Mouse (Mus musculus) C2C12 (cell line): ENCODE results near the gene Cubn. TPM values are rescaled to one million over a fixed set of nuclear protein-coding genes. Genes with fewer than 3 reads are reported as not detected.

Experiments used
- H3K27me3 ChIP-seq: one replicate; pipeline ENCODE4 v1.6.1; 2011; ENCODE audit not compliant: control insufficient read depth, insufficient read depth, insufficient read length
- H3K36me3 ChIP-seq: one replicate; pipeline ENCODE4 v1.6.1; 2011; ENCODE audit not compliant: control insufficient read depth, insufficient read depth
- H3K4me3 ChIP-seq: one replicate; pipeline ENCODE4 v1.5.1; 2011; ENCODE audit warnings: mild to moderate bottlenecking, control low read depth; ENCODE audit not compliant: poor library complexity, insufficient read depth, severe bottlenecking
- H3K79me2 ChIP-seq: one replicate; pipeline ENCODE4 v1.6.1; 2011; ENCODE audit not compliant: control insufficient read depth, insufficient read depth
- H3K79me3 ChIP-seq: one replicate; pipeline ENCODE4 v1.6.1; 2011; ENCODE audit warnings: low read depth, control low read depth
- H3ac ChIP-seq: one replicate; pipeline ENCODE3; 2011; ENCODE audit warnings: low read depth; ENCODE audit not compliant: control insufficient read depth, insufficient read length
- CEBPB ChIP-seq: IDR thresholded peaks from one replicate; pipeline ENCODE4 v1.6.1; 2011; ENCODE audit warnings: low read depth, mild to moderate bottlenecking, control low read depth, moderate library complexity
- CTCF ChIP-seq: IDR thresholded peaks from one replicate; pipeline ENCODE4 v1.5.1; 2011; ENCODE audit not compliant: control insufficient read depth, insufficient read depth, insufficient read length
- FOSL1 ChIP-seq: IDR thresholded peaks from one replicate; pipeline ENCODE4 v1.8.0; 2011; ENCODE audit warnings: mild to moderate bottlenecking, low read length; ENCODE audit not compliant: poor library complexity, insufficient read depth, severe bottlenecking
- MAX ChIP-seq: IDR thresholded peaks from one replicate; pipeline ENCODE4 v1.6.1; 2011; ENCODE audit warnings: mild to moderate bottlenecking, control low read depth
- MYOD1 ChIP-seq: IDR thresholded peaks from one replicate; pipeline ENCODE4 v1.6.1; 2011; ENCODE audit warnings: low read depth; ENCODE audit not compliant: control insufficient read depth, insufficient read length
- MYOG ChIP-seq: IDR thresholded peaks from one replicate; pipeline ENCODE4 v1.6.1; 2011; ENCODE audit not compliant: control insufficient read depth, insufficient read length; ENCODE audit errors: extremely low read depth
- USF1 ChIP-seq: IDR thresholded peaks from one replicate; pipeline ENCODE4 v1.6.1; 2011; ENCODE audit warnings: low read depth, mild to moderate bottlenecking, control low read depth, moderate library complexity
- polyA plus RNA-seq: library from polyadenylated mRNA; unstranded; fragments of >200 nt; fragmentation: generic; extraction: Trizol; gene quantifications from one replicate; pipeline ENCODE4 v1.2.1, GENCODE M21; 2012; ENCODE audit warnings: missing spikeins

The Cubn gene
- polyA plus RNA-seq, 1 experiment = 0.36 TPM

GRCm38 (mm10) chr2:13522106-13522505 is 30.5 kb upstream of the Cubn start:
- no peak overlapping the region for H3K4me3 ChIP-seq
- no peaks in the 10 kb centered on the region for H3K79me2 ChIP-seq
- no peaks in the 10 kb centered on the region for H3K27me3 ChIP-seq
- H3K79me3 ChIP-seq = no peaks in the 10 kb centered on the region
- H3K36me3 ChIP-seq = peaks cover 5% of the 10 kb centered on the region
- H3ac ChIP-seq = no peak overlapping the region
- TF ChIP-seq CEBPB (peak; percentile 46), FOSL1 (no peak)

- Histone ChIP-seq H3K79me2 (no peaks in the 10 kb centered on the region), H3ac (no peak overlapping the region), H3K4me3 (no peak overlapping the region), H3K36me3 (peaks cover 5% of the 10 kb centered on the region), H3K27me3 (no peaks in the 10 kb centered on the region), H3K79me3 (no peaks in the 10 kb centered on the region)
- TF ChIP-seq CTCF = no peak
- no peak for TF ChIP-seq USF1
- no peak for TF ChIP-seq MYOG
- no peak for TF ChIP-seq MYOD1
- no peak for TF ChIP-seq CEBPB
- TF ChIP-seq MAX = no peak
- no peak for TF ChIP-seq FOSL1
Observed at GRCm38 (mm10) chr2:13514949-13515348, 23.3 kb upstream of the Cubn start.

DNA sequence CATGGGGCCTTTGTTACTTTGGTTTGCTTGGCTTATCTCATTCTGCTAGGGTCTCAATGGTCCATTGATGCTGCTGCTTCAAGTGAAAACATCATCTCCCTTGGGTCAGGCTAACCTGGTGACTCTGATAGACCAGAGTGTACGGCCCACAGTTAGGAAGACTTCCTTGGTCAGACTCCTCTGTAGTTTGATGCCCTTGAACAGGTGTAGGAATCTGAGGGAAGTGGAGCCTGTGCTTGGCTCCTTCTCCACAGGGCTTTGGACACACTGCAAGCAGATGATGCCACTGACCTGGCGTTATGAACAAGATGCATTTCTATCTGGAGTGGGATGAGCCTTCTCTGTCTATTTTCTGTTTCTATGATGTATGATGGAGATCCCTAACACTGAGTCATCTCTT is 11.1 kb upstream of the Cubn start:
- TF ChIP-seq MYOG (no peak), MAX (no peak), MYOD1 (peak; percentile 59), CTCF (no peak)
- Histone ChIP-seq H3K36me3 (no peaks in the 10 kb centered on the region), H3K4me3 (no peak overlapping the region), H3K79me3 (no peaks in the 10 kb centered on the region), H3K27me3 (no peaks in the 10 kb centered on the region), H3ac (no peak overlapping the region), H3K79me2 (no peaks in the 10 kb centered on the region)

DNA sequence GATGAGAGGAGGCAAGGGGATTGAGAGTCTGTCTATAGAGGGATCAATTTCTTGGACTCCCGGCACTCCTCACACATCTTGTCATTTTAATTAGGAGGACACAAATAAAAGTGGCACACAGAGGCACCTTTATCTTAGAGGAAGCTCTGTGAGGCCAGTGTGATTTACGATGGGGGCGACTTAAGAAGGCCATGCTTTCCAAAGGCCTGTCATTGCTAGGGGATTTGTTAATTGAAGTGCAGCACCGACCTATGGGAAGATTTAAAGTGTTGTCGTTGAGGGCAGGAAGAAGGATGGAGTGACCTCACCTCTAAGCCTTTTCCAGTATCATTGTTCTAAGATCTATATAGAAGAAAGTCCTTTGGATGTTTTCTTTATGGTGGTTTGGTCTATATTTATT is 9.9 kb upstream of the Cubn start:
- Histone ChIP-seq H3K79me2 (no peaks in the 10 kb centered on the region), H3ac (no peak overlapping the region), H3K36me3 (no peaks in the 10 kb centered on the region), H3K79me3 (no peaks in the 10 kb centered on the region), H3K4me3 (no peak overlapping the region), H3K27me3 (no peaks in the 10 kb centered on the region)
- TF ChIP-seq FOSL1 = no peak
- TF ChIP-seq MYOD1 = no peak
- no peak for TF ChIP-seq USF1

- TF ChIP-seq CTCF = no peak
- peak; percentile 24 for TF ChIP-seq CEBPB
- no peaks in the 10 kb centered on the region for H3K36me3 ChIP-seq
- no peaks in the 10 kb centered on the region for H3K79me2 ChIP-seq
- no peak overlapping the region for H3K4me3 ChIP-seq
- H3K79me3 ChIP-seq = no peaks in the 10 kb centered on the region
- H3K27me3 ChIP-seq = no peaks in the 10 kb centered on the region
- H3ac ChIP-seq = no peak overlapping the region
Observed at GRCm38 (mm10) chr2:13500298-13500999, 8.8 kb upstream of the Cubn start.

DNA sequence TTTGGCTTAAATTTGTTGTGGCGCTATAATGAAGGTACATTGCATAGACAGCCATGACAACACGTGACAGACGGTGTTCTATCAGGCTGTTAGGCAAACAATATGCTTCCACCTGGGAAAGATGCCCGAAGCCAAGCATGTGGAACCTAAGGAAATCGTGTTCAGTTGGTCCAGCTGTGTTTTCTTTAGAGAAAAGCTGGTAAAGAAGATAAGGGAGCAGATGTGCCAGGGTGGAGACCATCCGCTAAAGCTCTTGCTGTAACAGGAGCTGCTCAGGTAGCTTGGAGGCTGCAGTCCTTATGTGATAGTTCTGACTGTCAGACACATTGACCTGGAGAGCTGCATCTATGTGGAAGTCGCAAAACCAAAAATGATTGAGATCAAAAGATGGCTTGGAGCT is 7.6 kb upstream of the Cubn start:
- H3K27me3 ChIP-seq = no peaks in the 10 kb centered on the region

More for the DNA sequence above, 7.6 kb upstream of the Cubn start:
- no peak overlapping the region for H3ac ChIP-seq
- H3K79me2 ChIP-seq = no peaks in the 10 kb centered on the region
- H3K4me3 ChIP-seq = no peak overlapping the region
- H3K79me3 ChIP-seq = no peaks in the 10 kb centered on the region
- TF ChIP-seq MYOD1 (no peak), MYOG (no peak), USF1 (no peak), MAX (no peak), FOSL1 (no peak), CEBPB (no peak), CTCF (no peak)
- H3K36me3 ChIP-seq = no peaks in the 10 kb centered on the region
